Mouse (Mus musculus) adrenal gland (tissue): ENCODE data around the gene Tsr1.

Source experiments
- intact Hi-C: fragments of 180-260 bp; cut with DNase I; formaldehyde crosslinking; loops from one replicate; pipeline ENCODE4 v1.15.1; 2025
- long read RNA-seq, 2 experiments: library from polyadenylated mRNA; unstranded; transcript quantifications; one replicate each; pipeline ENCODE4 v2.0.0; 2020; ENCODE audit warnings: borderline replicate concordance in 1 of 2; ENCODE audit not compliant: insufficient replicate concordance in 1 of 2

Tsr1 gene
- long read RNA-seq, experiment 1, transcript Tsr1-201 (15 exons, 3,389 nt), result major isoform, 17 of 23 reads
- long read RNA-seq, experiment 1, partial matches to known transcripts, result 3 of 23 reads
- long read RNA-seq, experiment 1, other reads (novel, unspliced or antisense), result 3 of 23 reads
- long read RNA-seq, experiment 2, transcript Tsr1-201 (15 exons, 3,389 nt), result major isoform, 17 of 33 reads
- long read RNA-seq, experiment 2, partial matches to known transcripts, result 13 of 33 reads
- long read RNA-seq, experiment 2, other reads (novel, unspliced or antisense), result 3 of 33 reads

DNA sequence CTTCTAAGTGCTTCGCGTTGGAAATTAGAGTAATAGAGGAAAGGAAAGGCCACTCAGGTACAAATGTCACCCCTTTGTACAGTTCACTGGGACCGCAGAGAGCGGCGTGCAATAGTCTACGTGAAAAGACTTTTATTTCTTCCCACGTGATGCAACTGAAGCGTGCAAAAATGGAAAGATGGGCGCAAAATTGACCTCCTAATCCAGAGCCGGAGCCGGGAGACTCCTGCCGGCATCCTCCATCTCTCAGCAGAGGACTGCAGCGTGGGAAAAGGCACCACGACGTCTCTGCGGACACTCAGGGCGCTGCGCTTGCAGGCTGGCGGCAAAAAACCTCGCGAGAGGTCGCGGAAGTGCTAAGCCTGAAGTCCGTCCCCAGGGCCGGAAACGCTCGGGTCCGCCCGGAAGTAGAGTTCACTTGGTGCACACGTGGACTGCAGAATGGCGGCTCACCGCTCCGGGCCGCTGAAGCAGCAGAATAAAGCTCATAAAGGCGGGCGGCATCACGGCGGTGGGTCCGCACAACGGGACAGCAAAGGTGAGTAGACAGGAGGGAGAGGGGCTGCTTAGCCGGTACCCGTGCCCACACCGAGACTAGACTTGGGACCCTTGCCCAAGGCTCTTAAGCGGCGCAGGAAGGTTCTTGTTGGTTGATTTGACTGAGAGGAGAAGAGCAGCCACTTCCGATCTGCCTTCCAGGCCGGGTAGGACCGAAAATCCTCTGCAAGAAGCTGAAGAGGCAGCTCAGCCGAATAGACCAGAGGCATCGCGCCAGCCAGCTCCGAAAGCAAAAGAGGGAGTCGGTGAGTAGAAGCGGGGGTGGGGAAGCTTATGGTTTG is at the start of gene Tsr1:
TSS of gene Tsr1 (plus strand) at position 394 of the 839 bp plus-strand sequence.
- intact Hi-C loops, result no loop called here

DNA sequence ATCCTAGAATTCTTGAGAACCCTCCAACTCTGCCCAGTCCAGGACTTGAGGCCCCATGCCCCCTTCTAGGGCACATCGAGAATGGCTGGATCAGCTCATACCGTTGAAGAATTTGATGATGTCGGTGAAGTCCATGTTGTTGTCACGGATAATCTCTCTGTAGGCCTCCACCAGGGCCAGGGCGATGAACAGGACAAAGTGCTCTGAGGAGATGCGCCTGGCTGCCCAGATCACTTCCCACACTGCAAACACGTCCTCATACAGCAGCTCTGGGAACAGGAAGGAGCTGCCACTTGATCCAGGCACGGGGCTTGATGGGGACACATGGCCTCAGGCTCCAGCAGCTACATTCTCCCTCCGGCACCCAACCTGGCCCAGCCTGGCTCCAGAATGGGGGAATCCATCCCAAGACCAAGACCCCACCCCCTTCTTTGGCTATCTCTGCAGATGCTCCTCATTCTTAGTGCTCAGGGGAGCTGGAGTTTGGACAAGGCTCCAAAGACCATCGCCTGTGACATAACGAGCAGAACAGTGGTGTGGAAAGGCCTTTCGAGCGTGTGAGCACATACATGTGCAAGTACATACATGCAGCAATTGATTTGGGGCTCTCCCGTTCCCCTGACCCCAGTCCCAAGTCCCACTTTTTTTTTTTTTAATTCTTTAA is 46.7 kb upstream of the Tsr1 start:
- intact Hi-C loops, result no loop called here

DNA sequence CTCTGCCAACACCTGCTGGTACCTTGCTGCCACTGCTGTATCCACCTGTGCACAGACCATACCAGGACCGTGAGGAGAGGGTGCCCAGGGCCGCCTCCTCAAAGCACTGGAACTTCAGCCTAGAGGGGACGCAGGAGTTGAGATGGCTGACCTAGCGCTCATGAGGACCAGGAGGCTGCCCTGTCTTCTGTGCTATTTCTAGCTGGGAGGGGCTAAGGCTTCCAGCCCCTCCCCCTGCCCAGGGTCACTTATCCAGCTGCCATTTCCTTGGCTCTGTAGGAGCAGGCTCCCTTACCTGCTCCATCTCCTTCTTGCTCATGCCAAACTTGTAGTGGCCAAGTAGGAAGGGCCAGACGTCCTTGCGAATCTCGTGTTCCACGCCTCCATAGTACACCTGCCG is 40.1 kb upstream of the Tsr1 start:
- intact Hi-C loops, result no loop called here

DNA sequence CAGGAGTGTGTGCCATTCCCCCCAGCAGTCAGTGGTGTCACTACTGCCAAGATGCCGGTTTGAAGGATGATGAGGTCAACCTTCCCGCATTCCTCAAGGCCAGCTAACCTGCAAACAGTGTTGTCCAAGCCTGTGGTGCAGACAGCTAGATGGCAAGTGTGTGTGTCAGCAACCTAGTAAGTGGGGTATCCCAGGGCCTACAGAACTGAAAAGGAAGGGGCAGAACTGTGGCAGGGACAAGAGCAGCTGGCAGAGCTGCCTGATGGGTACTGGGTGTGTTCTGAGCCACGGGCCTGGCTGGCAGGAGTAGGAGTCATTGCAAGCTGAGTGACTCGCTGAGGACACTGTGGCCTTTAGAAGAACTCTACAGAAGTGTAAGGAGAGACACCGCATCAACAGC is 35.7 kb upstream of the Tsr1 start:
- intact Hi-C loops, result no loop called here

DNA sequence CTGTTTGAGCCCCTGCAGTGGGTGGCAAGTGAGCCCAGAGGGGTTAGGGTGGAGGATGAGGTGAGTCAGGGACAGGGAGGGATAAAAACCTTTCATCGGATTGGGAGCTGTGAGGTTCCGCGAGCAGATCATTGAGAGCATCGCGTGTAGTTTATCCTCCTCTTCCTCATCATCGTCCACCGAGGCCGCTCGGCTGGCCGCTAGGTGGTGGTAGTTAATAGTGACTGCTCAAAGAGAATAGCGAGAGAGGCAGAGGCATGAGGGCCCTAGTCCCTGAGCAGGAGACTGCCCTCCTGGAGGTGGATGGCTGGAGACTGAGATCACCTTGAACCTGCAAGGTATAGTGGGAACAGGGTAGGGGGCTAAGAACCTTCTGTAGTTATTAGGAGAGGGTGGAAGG is 34.4 kb upstream of the Tsr1 start:
- intact Hi-C loops, result no loop called here

DNA sequence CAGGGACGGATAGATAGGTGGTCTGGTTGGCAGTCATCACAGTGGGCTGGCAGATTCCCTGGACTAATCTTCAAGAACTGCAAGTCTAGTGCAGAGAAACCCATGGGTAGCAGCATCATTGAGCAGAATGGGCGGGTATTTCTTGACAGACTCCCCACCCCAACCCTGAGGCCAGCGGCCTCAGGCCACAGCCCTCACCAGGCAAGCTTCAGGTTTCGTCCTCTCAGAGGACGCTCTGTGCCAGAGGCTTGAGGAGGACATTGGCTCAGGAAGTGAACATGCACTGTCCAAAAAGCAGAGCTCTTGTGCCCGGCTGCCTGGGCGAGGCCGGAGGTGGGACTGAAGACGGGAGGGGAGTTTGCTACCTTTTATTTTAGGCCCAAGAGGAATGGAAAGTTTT is 33.5 kb upstream of the Tsr1 start:
- intact Hi-C loops, result no loop called here

DNA sequence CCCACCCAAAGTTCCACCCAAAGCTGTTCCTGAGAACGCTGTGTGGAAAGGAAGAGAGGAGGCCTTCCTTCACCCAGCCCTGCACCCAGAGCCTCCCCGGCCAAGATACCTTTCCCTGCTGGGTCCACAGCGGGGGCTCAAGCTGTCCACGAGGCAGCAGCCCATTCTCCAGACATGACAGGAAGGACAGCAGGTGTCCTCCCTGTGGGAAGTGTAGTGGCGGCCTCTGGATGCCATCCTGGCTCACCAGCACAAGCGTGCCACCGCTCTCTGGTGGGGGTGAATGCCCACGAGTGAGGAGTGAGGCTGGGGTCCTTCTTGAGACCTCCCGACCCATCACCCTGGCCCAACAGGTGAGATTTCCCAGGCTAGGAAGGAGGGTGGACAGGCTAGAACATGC is 32.6 kb upstream of the Tsr1 start:
- intact Hi-C loops, result no loop called here

DNA sequence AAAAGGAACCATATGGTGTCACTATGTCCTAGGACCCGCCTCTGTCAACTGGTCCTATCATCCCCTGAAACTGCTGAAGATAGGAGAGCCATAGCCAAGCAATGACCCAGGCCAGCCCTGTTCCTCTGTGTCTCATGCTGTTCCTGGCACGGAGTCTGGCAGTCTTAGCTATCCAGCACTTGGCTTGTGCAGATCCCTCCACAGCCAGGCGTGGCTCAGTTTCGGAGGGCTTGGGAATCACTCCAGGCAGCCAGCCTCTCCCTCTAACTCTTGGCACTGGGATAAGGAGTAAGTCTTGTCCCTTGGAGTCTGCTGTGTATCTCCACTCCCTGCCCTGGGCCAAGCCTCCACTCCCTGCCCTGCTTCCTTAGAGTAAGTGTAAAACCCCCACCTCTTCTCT is 31.2 kb upstream of the Tsr1 start:
- intact Hi-C loops, result no loop called here

DNA sequence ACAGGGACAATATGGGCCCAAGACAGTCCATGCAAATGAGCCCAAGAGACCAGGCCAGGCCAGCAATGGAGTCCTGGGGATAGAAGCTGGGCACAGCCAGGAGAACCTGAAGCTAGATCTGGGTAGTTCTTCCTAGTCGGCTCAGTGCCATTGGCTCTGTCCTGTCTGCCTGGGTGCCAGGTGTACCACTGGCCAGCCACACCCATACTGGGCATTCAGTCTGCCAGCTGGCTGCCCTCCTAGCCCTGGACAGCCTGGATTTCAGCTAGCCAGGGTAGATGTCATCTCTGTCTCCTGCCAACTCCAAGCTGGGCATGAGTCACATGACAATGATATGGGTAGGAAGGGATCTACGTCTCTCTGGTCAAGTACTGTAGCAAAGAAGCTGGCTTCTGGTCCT is 30.7 kb upstream of the Tsr1 start:
- intact Hi-C loops, result no loop called here

DNA sequence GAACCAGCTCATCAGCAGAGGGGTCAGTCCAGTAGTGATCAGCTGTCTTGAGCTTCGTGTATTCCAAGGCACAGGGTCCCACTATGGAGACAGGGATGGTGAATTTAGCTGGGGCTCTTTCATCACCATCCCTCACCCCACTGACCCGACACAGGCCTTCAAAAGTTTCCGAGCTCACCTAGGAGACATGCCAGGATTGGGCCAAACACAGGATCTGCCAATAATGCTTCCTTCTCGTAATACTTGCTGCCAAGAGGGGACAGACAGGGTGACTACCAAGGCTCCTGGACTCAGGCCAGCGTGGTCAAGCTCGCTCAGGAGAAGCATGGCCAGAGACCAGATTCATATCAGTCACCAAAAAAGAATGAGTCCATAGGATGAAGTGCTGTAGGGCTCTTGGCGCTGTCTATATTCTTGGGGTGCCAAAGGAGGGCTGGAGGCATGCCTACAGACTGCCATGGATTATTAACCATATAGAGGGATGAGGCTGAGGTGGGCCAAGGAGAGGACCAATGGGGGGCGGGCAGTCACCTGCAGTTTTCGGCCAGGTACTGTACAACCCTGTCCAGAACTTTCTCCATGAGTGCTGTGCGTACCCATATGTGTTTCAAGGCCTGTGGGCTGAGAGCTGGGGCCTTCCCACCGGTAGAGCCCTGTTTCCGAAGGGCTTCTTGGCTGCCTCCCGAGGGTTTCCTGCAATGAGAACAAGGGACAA is 29.7 kb upstream of the Tsr1 start:
- intact Hi-C loops, result no loop called here

DNA sequence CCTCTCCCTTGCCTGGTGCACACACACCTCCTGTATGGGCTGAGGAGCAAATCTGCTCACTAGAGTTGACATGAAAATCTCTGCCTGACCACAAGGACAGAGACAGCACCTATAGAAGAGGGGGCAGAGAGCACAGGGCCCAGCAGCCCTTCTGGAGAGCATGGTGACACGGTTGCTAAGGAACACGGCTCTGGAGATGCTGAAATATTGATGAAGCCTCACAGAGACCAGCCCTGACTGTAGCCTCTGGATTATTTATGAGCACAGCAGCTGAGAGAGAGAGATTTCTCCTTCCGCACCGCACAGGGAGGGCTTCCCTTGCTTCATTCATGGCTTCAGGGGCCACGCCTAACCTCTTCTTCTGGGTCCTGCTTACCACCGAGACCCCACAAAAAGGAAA is 28.3 kb upstream of the Tsr1 start:
- intact Hi-C loops, result no loop called here

DNA sequence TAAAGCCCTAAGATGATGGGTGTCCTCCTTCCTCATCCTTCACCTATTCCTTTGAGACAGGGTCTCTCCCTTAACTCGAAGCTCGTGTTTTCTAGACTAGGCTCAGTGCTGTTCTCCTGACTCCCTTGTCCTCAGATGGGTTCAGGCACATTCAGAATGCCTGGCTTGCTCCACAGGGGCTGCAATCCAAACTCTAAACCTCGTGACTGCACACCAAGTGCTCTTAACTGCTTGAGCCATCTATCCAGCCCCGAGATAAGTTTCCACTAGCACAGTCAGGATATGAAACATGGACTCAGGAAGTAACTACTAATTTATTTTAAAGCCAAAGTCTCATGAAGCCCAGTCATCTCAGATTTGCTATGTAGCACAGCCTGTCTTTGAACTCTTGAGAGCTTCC is 27.3 kb upstream of the Tsr1 start:
- intact Hi-C loops, result no loop called here

DNA sequence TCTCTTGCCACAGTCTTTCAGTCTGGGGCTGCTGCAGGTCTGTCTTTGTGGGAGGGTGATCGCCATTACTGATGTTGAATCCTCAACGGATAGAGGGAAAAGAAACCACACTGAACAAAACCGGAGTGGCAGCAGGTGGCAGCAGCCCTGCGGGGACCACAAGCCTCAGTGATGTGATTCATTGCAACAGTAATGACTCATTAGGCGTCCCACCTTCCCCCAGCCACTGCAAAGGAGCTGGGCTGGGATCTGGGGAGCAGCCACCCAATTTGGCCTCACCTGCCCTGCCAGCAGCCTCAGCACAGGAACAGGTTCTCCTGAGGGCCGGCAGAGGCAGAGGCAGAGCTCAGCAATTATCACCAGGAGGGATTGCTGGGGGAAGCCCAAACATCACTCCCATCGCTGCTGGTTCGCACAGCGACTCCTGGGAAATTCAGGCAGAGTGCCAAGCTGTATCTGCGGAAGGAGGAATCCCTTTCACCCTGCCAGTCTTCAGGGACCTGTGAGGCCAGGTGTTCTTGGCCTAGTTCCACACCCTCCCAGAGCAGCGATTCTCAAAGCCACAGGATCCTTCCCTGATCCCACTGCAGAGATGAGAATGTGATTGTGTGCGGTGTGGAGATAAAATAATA is 26.8 kb upstream of the Tsr1 start:
- intact Hi-C loops, result no loop called here

DNA sequence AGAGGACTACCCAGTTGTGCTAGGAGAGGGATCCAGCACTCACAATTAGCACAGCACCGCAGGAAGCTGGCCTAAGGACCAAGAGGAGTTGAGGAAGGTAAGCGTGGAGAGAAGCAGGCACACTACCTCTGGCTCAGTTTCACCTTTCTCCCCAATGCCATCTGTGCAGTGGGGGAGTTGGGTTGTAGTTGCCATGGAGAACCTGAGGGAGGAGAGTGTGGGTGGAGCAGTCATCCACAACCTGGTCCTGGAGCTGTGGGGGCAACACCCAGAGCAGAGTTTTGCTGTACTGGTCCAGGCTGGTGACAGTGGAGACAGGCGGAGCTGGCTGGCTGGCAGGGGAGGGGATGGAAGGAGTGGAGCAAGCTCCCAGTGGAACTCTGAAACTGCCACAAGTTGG is 23.2 kb upstream of the Tsr1 start:
- intact Hi-C loops, result no loop called here

DNA sequence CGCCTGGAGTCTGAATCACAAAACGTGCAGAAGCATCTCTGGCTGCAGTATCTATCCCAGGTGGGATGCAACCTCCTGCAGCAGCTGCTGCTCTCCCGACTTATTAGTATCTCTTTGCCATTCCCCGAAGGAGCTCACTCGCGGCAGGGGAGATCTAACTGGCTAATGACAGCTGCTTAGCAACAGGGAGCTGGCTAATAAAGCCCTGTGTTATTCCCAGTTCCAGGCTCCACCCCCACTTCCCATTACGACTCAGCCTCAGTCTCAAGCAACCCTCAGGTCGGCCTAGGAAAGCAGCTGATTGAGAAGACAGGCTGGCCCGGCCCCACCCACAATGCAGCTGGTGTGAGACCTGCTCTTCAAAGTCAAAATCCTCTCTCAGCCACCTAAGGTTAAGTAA is 21.1 kb upstream of the Tsr1 start:
- intact Hi-C loops, result no loop called here

DNA sequence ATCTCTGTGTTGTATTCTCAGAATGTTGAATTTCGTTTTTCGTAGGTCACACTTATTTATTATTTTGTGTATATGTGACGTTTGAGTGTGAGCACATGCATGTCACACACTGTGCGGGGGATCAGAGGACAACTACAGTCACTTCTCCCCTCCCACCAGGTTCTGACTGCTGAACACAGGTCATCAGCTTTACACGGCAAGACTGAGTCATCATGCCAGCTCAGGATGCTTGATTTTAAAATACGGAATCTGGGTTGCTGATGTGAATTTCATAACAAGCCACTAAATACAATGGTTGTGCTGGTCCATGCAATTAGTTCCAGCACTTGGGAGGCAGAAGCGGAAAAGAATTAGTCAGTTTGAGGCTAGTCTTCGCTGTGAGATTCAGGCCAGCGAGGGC is 16.9 kb upstream of the Tsr1 start:
- intact Hi-C loops, result no loop called here

DNA sequence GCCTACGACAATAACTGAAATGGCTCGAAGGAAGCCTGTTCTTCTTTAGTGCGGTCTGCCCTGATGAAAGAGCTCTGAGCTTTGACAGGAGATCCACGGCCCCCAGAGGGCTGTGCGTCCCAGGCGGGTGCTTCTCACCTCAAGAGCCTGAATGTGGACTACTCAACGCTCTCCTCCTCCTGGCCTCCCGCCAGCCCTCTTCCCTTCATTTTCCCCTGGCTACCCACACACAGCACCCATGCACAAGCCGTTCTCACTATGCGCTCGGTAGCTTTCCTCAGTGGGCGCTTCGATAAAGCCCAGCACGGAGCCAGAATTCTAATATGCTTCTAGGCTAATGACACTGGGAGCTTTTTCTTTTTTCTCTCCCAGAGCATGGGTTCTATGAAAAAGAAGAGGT is 15.9 kb upstream of the Tsr1 start:
- intact Hi-C loops, result no loop called here

DNA sequence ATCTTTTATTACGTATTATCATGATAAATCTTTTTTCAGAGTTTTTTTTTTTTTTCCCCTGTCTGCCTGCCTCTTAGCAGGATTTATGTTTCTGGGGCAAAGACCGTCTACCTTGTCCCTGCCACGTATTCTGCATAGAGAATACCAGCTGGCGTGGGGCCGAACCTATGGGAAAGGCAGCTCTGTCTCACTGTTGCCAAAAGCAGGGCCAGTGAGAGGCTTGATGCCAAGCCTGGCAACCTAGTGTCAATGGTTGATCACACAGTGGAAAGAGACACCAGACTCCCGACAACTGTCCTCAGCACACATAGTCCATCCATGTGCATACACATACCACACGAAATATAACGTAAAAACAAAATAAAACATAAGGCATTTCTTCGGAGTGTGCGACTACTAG is 14.8 kb upstream of the Tsr1 start:
- intact Hi-C loops, result no loop called here

DNA sequence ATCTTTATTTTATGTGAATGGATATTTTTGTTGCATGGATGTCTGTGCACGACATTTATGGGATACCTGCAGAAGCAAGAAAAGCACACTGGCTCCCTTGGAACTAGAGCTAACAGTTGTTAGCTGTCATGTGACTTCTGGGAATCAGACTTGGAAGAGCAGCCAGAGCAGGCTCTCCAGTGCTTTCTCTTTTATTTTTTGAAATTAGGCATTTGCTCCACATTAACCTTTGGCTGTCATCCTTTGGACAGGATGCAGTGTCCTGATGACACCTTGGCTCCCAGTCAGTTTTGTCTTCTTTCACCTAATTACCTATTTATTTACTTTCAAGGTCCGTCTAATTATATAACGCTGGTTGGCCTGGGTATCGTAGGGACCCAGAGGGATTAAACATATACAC is 3.3 kb upstream of the Tsr1 start:
- intact Hi-C loops, result no loop called here

DNA sequence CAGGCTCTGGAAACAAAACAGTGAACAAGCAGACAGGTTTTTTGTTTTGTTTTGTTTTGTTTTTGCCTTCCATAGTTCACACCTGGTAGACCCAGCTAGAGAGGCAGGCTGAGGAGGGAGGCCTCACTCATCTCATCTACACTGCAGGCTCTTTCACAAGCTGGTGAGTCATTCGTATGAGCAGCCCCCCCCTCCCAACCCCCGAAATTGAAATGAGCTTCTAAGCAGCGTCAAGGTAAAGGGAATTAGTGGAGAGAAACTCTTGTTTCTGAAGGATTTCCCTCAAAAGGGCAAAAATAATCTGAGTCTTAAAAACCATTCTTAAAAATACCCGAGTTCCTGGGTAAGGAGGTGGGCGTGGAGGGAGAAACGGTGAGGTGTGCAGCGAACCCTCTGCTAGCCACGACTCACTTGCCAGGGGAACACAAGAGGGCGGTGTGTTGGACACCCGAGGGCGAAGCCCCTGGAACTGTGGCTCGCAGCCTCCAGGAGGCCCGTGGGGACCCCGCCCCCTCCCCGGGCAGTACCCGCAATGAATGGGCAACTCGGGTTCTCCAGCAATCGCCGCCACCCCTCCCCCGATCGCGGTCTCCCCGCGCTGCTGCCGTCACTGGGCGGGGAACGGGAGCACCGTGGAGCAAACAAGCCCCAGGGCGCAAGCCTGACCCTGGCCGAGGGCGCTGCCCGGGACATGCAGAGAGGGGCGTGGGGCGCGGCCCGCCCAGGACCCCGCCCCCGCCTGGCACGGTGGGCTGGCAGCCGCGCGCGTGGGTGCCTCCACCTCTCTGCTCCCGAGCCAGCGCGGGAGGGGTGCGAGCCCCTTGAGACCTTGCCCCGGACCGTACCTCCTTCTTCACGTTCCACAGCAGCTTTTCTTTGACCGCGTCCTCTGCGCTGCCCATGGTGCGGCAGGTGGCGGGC is 1.6 kb upstream of the Tsr1 start:
- intact Hi-C loops, result no loop called here
